ENCODE assay signal across 8 mouse cellular contexts in the genomic region with DNA sequence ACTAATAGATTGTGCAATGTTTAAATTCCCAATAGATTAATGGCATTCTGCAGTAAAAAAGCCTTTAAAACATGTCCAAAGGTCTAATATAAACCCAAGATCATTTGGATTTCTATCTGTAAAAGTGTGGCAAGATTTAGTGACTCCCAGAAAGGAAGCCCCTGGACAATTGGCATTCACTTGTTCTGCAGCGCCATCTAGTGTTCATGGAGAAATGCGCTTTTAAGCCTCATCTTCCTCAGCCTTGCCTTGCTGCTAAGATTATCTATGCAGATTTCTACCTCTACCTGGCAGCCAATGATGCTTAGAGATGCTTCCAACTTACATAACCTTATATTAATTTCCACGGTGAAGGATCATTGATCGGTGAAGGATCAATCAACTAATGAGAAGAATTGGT.
DNase-seq lines count a peak whose midpoint lies in the region; ATAC-seq lines count a peak whose summit lies in the region.

No protein-coding gene starts in this region.

- peak; percentile 80 for DNase-seq in CD4-positive, CD25-positive, alpha-beta regulatory T cell, adult 2 months (ENCODE audit: low read depth, low spot score)
- peak; percentile 72 for DNase-seq in Muller cell, postnatal 12 days (ENCODE audit: inconsistent ontology term)
- peak; percentile 74 for DNase-seq in cerebellum, adult 8-10 months
- DNase-seq in frontal cortex, adult 2 months (ENCODE audit: extremely low spot score in 1 of 2, low spot score in 1 of 2): peak; percentile 54 to 93
- DNase-seq in kidney, postnatal 10 days: peak; percentile 80
- peak; percentile 37 to 61 for DNase-seq in lung, adult 18-20 months
- peak; percentile 96 for DNase-seq in retina, embryonic 14.5 days (ENCODE audit: low spot score)

- no peak for ATAC-seq in erythroblast, adult 5-6 weeks (replicated peaks; ENCODE audit: low FRiP score, poor library complexity, severe bottlenecking)
